Mouse (Mus musculus): ENCODE results near the gene Cmtm4. TPM values are rescaled to one million over a fixed set of nuclear protein-coding genes. Genes with fewer than 3 reads are reported as not detected.

Cmtm4 gene
- polyA plus RNA-seq, 1 experiment: 45.7 TPM

DNA sequence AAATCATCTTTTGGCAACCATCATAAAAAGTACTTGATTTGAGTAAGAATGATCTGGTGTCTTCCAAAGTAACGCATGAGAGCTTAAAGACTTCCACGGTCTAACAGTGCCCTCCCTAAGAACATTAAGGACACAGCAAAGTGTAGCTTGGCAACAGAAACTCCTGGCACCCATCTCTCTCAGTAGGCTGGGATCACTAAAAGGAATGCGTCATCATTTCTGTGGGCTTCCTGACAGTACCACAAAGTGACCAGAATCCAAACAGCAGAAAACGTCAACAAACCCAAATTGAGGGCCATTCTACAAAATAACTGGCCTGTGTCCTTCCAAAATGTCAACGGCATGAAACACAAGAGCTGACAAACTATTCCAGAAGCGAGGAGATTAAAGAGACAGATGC lies 25.5 kb downstream of the Cmtm4 start:
- TF ChIP-seq CTCF (IDR thresholded peaks at IDR 0.05; ENCODE audit: extremely low read depth, insufficient read depth, low read length) (no peak), POLR2A (IDR thresholded peaks at IDR 0.05; ENCODE audit: extremely low read depth, insufficient read depth, low read length) (no peak)
- Histone ChIP-seq H3K27ac (ENCODE audit: insufficient read depth, low read length) (no peak overlapping the region), H3K4me1 (ENCODE audit: control insufficient read depth, insufficient read depth, low read length) (peaks cover 15% of the 10 kb centered on the region), H3K4me3 (ENCODE audit: insufficient read depth, low read length) (0 out of 2 replicates have a peak overlapping the region, but pooled peaks have one; percentile 1)

DNA sequence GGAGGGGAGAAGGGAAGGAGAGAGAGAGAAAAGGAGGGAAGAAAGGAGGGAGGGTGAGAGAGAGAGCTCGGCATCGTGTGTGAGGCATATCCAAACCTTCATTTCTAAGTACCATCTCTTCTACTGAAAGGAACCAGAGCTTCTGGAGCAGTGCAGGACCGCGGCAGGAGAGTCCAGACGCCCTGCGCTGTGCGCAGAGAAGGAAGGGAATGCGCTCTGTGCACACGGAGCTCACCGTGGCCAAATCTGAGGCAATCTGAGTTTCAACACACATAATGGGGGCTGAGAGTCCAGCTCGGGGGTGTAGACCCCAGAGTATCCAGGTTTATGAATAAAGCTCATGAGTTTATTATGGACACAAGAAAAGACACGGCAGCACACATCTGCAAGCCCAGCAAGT lies 26.0 kb downstream of the Cmtm4 start:
- peaks cover 12% of the 10 kb centered on the region for H3K4me1 ChIP-seq (ENCODE audit: control insufficient read depth, insufficient read depth, low read length)
- TF ChIP-seq CTCF (IDR thresholded peaks at IDR 0.05; ENCODE audit: extremely low read depth, insufficient read depth, low read length): no peak
- no peak for TF ChIP-seq POLR2A (IDR thresholded peaks at IDR 0.05; ENCODE audit: extremely low read depth, insufficient read depth, low read length)
- 0 out of 2 replicates have a peak overlapping the region, but pooled peaks have one; percentile 1 for H3K4me3 ChIP-seq (ENCODE audit: insufficient read depth, low read length)
- H3K27ac ChIP-seq (ENCODE audit: insufficient read depth, low read length): no peak overlapping the region

DNA sequence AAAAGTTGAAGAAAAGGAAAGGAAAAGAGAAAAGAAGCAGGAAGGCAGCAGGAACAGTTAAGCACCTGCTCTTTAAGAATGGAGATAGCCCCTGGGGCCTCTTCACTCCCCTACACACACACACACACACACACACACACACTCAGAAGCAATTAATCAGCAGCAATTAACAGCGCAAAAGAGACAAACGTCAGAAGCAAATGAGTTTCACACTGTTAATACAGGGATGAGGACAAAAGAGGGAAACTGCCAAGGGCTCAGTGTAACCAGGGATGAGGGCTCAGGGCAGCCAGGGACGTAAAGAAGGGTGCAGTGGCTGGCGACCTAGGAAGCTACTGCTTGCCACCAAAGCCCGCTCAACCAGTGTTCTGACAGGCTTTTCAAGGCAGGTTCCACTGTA lies 28.2 kb downstream of the Cmtm4 start:
- peaks cover 11% of the 10 kb centered on the region for H3K4me1 ChIP-seq (ENCODE audit: control insufficient read depth, insufficient read depth, low read length)
- no peak overlapping the region for H3K27ac ChIP-seq (ENCODE audit: insufficient read depth, low read length)
- TF ChIP-seq POLR2A (IDR thresholded peaks at IDR 0.05; ENCODE audit: extremely low read depth, insufficient read depth, low read length): no peak
- no peak for TF ChIP-seq CTCF (IDR thresholded peaks at IDR 0.05; ENCODE audit: extremely low read depth, insufficient read depth, low read length)
- no peak overlapping the region for H3K4me3 ChIP-seq (ENCODE audit: insufficient read depth, low read length)

DNA sequence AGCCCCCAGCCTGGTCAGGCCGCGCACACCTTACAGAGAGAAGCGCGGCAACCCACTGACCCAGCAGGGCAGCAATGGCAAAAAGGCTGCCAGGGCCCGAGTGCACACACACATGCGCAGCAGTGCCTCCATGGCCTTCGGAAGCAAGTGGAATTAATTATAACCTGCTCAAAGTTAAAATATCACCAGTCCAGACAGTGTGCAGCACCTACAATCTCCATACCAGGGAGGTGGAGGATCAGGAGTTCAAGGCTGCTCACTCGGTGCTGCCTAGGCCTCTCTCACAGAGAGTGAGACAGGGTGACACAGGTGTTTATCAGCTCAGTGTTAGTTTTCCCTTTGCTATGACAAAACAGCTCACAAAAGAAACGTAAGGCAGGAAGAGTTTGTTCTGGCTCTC lies 29.9 kb downstream of the Cmtm4 start:
- no peak overlapping the region for H3K4me3 ChIP-seq (ENCODE audit: insufficient read depth, low read length)
- H3K27ac ChIP-seq (ENCODE audit: insufficient read depth, low read length): no peak overlapping the region
- TF ChIP-seq POLR2A (IDR thresholded peaks at IDR 0.05; ENCODE audit: extremely low read depth, insufficient read depth, low read length) (no peak), CTCF (IDR thresholded peaks at IDR 0.05; ENCODE audit: extremely low read depth, insufficient read depth, low read length) (no peak)
- H3K4me1 ChIP-seq (ENCODE audit: control insufficient read depth, insufficient read depth, low read length): peaks cover 8% of the 10 kb centered on the region; the same call in 1 of the 2 replicates

DNA sequence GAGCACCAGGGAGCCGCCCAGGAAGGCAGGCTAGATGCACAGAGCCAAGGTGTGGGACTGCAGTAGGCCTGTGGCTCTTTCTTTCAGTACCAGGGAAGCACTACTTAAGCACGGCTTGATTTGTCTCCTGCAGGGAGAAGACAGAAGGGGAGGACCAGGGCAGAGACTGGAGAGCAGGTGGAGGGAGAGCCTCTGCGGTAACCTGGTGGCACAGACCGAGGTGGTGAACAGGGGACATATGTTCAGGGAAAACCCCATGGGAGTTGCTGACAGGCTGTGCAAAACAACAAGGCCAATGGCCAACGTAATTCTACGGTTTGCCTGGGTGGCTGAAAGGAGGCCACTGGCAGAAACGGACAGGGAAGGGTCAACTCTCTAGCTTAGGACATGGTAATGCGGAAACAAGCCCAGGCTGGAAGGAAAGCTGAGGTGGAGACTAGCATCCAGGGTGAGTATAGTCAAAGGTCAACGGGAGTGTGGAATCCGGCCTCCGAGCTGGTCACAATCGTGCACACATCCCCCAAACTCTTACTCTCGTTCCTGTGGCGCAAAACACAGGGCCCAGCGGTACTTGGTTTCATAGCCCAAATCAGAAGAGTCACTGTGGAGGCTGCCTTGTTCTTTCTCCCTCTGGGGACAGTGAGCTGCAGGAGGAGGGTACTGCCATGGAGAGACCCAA lies 35.7 kb downstream of the Cmtm4 start:
- H3K4me1 ChIP-seq (ENCODE audit: control insufficient read depth, insufficient read depth, low read length): no peaks in the 10 kb centered on the region
- H3K27ac ChIP-seq (ENCODE audit: insufficient read depth, low read length): no peak overlapping the region
- H3K4me3 ChIP-seq (ENCODE audit: insufficient read depth, low read length): no peak overlapping the region
- TF ChIP-seq CTCF (IDR thresholded peaks at IDR 0.05; ENCODE audit: extremely low read depth, insufficient read depth, low read length): no peak
- no peak for TF ChIP-seq POLR2A (IDR thresholded peaks at IDR 0.05; ENCODE audit: extremely low read depth, insufficient read depth, low read length)

DNA sequence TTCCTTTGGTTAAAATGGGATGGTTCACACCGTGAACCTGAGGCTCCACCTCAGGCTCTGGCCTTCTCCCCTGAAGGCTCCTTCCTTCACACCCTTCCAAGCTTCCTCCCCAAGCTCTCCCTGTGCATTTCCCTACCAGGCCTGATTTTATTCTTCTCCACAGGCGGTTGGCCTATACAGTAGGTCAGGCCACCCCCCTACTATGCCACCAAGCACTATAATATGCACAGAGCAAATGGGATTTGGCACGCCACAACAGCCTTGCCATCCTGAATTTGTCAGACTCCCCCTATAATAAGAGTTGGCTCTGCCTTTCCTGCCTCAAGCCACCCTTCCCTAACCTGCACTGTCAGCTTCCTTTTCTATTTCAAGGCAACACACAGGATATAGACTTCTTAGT lies 37.0 kb downstream of the Cmtm4 start:
- Histone ChIP-seq H3K4me3 (ENCODE audit: insufficient read depth, low read length) (no peak overlapping the region), H3K27ac (ENCODE audit: insufficient read depth, low read length) (no peak overlapping the region), H3K4me1 (ENCODE audit: control insufficient read depth, insufficient read depth, low read length) (no peaks in the 10 kb centered on the region)
- TF ChIP-seq CTCF (IDR thresholded peaks at IDR 0.05; ENCODE audit: extremely low read depth, insufficient read depth, low read length): no peak
- no peak for TF ChIP-seq POLR2A (IDR thresholded peaks at IDR 0.05; ENCODE audit: extremely low read depth, insufficient read depth, low read length)

DNA sequence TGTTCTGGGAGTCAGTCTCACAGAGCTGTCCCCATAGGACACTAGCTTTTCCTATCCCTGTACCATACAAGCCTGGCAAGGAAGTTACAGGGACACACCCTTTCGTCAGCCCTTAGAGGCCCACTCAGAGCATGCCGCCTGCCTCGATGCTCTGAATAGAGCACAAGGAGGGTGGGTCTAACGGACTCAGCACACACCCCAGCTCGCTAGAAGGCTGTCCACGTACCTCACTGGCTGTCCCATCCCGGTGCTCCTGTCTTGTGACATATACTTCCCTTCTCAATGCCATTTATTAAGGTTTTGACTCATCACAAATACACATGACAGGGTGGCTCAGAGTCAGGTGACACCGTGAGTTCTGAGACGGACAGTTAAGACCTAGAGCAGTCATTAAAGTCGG lies 41.1 kb downstream of the Cmtm4 start:
- no peaks in the 10 kb centered on the region for H3K4me1 ChIP-seq (ENCODE audit: control insufficient read depth, insufficient read depth, low read length)
- H3K27ac ChIP-seq (ENCODE audit: insufficient read depth, low read length): no peak overlapping the region
- no peak overlapping the region for H3K4me3 ChIP-seq (ENCODE audit: insufficient read depth, low read length)
- TF ChIP-seq POLR2A (IDR thresholded peaks at IDR 0.05; ENCODE audit: extremely low read depth, insufficient read depth, low read length) (no peak), CTCF (IDR thresholded peaks at IDR 0.05; ENCODE audit: extremely low read depth, insufficient read depth, low read length) (no peak)

DNA sequence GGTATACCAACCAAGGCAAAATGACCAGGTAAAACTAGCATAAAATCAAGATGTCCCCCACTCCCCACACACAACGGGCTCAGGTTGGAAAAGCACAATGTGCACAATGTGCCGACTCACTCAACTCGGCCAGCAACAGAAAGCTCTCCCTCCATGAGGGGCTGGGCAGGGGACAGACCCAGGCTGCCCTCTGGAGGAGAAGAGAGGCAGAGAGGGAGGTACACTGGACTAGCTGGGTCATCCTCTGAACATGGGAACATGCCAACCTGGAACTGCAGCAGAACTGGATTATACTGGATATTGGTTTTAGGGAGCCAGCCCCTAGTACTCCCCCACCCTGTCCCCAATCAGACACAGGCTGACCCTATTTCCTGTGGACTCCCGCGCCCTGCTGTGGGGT lies 42.4 kb downstream of the Cmtm4 start:
- no peak overlapping the region for H3K4me3 ChIP-seq (ENCODE audit: insufficient read depth, low read length)
- H3K4me1 ChIP-seq (ENCODE audit: control insufficient read depth, insufficient read depth, low read length): no peaks in the 10 kb centered on the region
- TF ChIP-seq POLR2A (IDR thresholded peaks at IDR 0.05; ENCODE audit: extremely low read depth, insufficient read depth, low read length) (no peak), CTCF (IDR thresholded peaks at IDR 0.05; ENCODE audit: extremely low read depth, insufficient read depth, low read length) (peak; percentile 32; the same call in 1 of the 2 replicates)
- no peak overlapping the region for H3K27ac ChIP-seq (ENCODE audit: insufficient read depth, low read length)

DNA sequence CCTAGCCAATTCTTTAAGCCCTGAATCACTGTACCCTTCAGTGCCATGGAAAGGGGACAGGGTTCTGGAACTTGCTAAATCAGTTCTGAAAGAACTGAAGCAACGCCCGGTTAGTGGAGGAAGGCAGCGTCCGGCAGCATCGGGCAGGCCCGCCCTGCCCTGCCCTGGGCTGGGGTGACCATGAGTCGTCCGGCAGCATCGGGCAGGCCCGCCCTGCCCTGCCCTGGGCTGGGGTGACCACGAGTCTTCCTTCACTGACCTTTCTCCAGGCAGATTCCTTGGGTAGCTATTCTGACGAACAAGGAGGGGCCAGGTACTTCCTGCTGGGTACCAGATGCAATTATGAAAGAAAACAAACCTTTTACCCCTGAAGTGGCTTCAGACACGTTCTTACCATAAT lies 45.6 kb downstream of the Cmtm4 start:
- Histone ChIP-seq H3K4me3 (ENCODE audit: insufficient read depth, low read length) (no peak overlapping the region), H3K4me1 (ENCODE audit: control insufficient read depth, insufficient read depth, low read length) (no peaks in the 10 kb centered on the region), H3K27ac (ENCODE audit: insufficient read depth, low read length) (no peak overlapping the region)
- TF ChIP-seq POLR2A (IDR thresholded peaks at IDR 0.05; ENCODE audit: extremely low read depth, insufficient read depth, low read length): no peak

DNA sequence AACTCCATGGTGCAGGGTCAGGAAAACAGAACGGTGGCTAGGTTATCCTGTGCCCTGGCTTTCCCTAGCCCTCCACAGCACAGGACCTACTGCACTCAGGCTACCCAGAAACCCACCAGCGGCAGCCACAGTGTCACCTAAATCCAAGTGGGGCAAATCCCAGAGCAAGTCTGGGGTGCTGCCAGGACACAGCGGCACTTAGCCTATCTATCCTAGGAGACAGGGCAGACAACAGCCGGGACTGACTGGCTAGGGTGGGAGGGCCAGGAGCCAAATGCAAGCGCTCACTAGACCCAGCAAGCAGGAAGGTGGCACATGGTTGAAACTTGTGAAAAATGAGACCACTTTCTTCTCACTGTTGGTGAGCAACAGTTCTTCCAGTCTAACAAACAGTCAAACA lies 46.6 kb downstream of the Cmtm4 start:
- no peak for TF ChIP-seq CTCF (IDR thresholded peaks at IDR 0.05; ENCODE audit: extremely low read depth, insufficient read depth, low read length)
- no peak for TF ChIP-seq POLR2A (IDR thresholded peaks at IDR 0.05; ENCODE audit: extremely low read depth, insufficient read depth, low read length)
- Histone ChIP-seq H3K4me1 (ENCODE audit: control insufficient read depth, insufficient read depth, low read length) (no peaks in the 10 kb centered on the region), H3K27ac (ENCODE audit: insufficient read depth, low read length) (no peak overlapping the region), H3K4me3 (ENCODE audit: insufficient read depth, low read length) (no peak overlapping the region)
